Mouse (Mus musculus): ENCODE results near the gene Scai.

The Scai gene

DNA sequence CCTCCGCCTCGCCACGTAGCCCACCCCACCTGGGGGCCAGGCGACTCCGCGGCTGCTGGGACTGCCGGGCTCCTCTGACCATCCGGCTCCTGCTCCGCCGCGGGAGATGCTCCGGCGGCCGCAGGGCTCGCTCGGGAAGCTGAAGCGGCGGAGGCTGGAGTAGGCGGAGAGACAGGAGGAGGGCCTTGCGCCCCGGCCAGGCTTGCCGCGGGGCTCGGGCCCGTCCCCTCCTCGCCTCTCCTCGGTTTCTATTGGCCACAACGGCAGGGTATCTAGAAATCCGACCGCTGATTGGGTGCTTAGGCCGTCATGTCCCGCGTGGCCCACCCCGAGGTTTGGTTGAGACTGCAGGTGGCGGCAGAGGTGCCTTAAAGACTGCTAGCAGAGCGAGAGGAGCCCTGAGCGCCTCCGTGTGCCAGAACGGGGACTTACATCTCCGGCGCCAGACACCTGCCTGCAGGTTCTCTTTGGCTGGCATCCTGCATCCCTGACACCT lies at the start of gene Scai:
Gene Scai, minus strand, starts transcription at position 174 of the 496 bp plus-strand sequence.
- DNase-seq: peak; percentile 100

DNA sequence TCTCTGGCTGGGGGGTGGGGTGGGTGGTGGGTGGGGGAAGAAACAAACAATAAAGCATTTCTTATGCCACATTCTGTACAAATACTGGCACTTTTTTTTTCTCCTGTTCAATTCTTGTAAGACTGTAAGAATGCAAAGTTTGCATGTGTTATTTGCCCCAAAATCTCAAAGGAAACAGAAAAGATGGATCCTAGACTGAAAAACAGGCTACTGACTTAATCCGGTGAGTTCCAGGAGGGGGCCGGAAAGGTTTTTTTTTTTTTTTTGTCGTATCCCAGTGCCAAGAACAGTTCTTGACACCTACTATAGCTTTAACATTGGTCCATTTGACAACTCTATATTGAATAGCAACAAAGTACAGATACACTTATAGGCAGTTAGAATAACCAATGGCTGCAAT lies 36.2 kb upstream of the Scai start:
- no peak for DNase-seq

- peak; percentile 98 for DNase-seq
Measured at GRCm38 (mm10) chr2:39226019-39226640, 35.6 kb upstream of the Scai start, which contains the start of gene Ppp6c. Gene Ppp6c (minus strand): TSS chr2:39226451.

DNA sequence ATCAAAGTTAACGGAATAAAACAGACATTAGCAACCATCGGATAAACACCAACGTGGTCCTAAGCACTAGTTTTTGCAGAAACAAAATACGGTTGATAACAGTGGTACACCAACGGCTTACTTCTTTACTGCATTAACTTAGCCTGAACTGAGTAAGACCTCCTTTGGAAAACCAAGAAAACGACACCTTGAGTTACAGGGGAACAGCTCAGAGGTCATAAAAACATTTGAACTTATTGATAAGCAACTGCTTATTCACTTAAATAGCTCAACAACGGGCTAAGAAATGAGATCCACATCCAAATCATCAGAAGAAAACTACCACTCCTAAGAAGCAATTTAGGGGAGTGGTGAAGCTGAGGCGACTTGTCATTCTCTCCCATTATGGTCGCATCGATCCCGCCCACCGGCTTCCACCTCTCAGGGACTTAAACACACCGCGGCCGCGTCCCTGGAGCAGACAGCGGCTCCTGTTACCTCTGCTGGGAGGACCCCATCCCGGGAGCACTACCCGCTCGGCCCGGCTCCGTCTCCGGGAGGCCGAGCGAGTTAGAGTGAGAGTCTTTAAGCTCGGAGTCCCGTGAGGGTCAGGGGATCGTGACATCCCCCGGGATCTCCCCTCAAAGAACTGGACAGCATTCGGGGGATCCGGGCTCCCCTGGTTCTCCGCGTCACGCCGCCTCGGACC lies 34.9 kb upstream of the Scai start:
- DNase-seq: peak; percentile 28

- DNase-seq: no peak
Measured at GRCm38 (mm10) chr2:39224621-39225020, 34.1 kb upstream of the Scai start.

- no peak for DNase-seq
Measured at GRCm38 (mm10) chr2:39220010-39220409, 29.5 kb upstream of the Scai start.

DNA sequence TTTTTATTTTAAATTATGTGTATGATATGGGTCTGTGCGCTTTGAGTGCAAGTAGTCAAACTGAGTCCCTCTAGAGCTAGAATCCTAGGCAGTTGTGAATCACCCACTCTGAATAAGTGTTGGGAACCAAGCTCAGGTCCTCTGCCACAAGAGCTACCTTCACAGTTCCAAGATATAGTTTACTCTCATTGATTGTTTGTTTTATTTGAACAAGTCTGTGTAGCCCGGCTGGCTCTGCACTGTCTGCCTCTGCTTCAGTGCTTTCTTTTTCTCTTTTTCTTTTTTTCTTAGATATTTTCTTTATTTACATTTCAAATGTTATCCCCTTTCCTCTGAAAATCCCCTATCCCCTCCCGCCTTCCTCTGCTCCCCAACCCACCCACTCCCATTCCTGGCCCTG lies 28.5 kb upstream of the Scai start:
- no peak for DNase-seq

- no peak for DNase-seq
Measured at GRCm38 (mm10) chr2:39217150-39217549, 26.6 kb upstream of the Scai start.

- DNase-seq: no peak
Measured at GRCm38 (mm10) chr2:39210738-39211137, 20.2 kb upstream of the Scai start.

DNA sequence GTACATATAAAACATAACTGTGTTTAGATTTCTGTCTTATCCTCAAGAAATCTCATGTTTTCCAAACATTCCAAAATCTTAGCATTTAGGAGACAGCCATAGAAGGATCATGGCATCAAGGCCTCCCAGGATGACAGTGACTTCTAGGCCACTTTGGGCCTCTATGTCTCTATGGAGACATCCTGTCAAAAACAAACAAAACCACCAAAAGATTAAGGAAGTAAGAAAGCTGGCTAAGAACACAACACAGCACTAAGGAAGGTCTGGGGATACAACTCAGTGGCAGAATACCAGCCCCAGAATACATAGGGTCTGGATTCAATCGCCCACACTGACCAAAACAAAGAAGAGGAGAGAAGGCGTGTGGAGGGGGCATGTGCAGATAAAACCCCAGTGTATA lies 12.8 kb upstream of the Scai start:
- DNase-seq: no peak

DNA sequence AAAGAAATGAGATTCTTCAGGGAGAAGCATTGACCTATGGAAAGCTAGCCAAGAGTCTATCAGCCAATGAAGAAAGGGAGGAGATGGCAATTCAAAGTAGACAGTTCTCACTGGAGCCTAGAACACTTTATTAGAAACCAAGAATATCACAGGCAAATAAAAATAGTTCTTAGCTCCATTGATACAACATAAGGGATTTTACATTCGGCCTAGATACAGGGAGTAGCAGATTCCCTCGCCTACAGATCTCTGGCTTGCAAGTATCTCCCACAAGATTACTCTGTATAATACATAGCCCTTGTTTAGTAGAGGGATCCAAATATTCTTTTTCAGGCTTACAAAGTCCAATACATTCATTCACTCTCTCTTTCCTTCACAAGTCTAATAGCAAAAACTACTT lies 4.3 kb upstream of the Scai start:
- no peak for DNase-seq

DNA sequence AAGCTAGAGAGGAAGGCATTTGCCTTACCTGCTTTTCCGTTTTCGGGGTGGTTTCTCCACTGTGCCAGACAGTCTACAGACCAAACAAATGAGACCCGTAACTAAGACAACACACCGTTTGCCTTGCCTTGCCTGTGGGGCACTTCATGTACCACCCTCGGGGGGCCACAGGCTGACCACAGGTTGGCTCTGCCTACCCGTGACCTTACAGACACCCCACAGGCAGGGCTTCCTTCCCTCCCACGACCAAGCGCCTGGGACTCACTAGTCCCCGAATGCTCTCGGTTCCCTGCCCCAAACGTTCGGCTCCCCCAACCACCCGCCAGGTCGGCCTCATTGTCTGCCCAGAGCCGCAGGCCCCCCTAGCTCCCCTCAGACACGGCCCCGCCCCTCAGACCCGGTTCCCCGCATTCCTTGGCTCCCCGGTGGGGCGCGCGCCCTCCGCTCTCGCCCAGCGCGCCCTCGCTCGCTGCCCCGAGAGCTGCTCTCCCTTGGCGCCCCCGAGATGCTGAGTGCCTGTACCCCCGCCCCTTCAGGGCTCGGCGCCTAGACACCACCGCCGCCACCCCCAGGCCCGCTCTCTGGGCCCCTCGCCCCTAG lies 473 bp downstream of the Scai start:
- DNase-seq: no peak

- no peak for DNase-seq
Measured at GRCm38 (mm10) chr2:39185942-39186341, 4.6 kb downstream of the Scai start.

GRCm38 (mm10) chr2:39183587-39183986 lies 6.9 kb downstream of the Scai start:
- DNase-seq: peak; percentile 17

DNA sequence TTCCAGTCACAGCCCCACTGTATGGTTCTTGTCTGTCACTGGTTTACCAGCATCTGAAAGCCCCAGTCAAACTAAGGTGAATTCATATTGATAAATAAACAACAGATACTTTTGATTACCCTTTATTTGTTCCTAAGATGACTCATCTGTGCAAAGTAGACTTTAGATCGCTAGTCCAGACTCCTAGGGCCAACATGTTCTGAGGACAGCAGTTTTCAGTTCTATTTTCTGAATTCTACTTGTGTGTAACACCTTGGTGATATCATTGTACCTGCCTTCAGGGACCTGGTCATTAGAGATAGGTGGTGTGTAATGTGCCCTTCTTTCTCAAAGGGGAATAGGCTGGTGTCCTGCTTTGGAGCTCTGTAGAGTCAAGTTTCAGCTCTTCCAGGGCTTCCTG lies 29.5 kb downstream of the Scai start:
- DNase-seq: no peak

DNA sequence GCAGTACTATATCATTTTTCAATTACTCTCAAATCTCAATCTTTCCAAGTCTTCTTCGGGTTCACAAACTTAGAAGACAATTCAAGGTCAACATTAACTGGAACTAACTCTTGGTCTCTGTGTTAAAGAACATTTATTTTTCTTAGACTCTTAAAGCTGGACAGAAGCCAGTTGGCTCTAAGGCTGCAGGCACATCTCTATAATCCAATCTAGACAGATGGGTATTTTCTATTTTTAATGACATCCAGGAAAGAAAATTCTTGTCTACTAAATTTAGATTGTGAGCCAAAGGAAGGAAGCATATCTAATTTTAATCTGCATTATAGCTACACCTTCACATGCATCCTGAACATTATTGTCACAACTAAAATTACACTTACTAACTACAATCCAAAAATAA lies 32.6 kb downstream of the Scai start:
- DNase-seq: no peak

GRCm38 (mm10) chr2:39156821-39157220 lies 33.7 kb downstream of the Scai start:
- no peak for DNase-seq

DNA sequence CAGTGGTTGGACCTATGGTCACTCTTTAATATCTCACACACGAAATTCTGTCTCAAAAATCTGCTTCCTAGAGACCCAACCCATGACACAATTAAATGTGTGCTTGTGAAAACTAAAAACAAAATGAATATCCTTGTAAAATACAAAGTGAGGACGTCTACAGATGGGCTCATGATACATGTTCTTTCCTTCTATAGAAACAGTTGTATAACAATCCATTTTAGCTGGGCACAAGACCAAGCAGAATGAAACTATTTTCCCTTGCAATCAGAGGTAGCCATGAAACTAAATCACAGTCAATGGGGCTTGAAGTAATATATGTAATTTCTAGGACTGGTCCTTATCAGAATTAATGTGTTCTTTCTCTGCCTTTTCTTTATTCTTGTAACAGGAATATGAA lies 39.6 kb downstream of the Scai start:
- DNase-seq: no peak

- DNase-seq: no peak
Measured at GRCm38 (mm10) chr2:39148075-39148474, 42.5 kb downstream of the Scai start.

- DNase-seq: no peak
Measured at GRCm38 (mm10) chr2:39146469-39146868, 44.1 kb downstream of the Scai start.

DNA sequence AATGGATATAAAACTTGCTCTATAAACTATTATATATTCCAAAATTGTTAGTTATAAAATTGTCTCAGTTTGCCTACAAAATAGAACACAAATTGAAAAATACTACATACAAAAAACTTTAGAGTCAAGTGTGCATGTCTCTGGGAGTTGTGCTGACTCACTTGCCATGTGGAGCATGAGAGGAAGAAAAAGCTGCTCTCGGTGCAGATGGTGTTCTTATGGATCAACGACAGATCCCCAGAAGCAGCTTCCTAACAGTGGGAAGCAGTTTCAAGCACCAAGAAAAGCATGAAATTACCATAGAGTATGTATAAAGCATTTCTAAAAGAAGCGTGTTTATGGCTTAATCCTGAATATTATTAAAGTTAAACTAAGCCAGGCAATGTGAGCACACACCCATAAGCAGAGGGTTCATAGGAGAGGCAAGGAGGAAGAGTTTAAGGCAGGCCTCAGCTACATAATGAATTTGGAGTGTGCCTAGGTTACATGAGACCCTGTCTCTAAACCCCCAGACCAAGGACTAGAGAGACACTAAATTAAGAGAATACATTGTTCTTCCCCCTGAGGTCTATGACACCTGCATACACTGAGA lies 48.1 kb downstream of the Scai start:
- peak; percentile 80 for DNase-seq

GRCm38 (mm10) chr2:39140586-39141455 lies 49.7 kb downstream of the Scai start:
- peak; percentile 51 for DNase-seq
